Mouse (Mus musculus) urinary bladder, postnatal 10 days (tissue): Measurements from ENCODE around the gene Dis3l.
"Not testable (repeated sequence)": the region's sequence is repeated elsewhere in the genome, so short reads cannot be mapped to it uniquely, and the experiment has no call there.

Source experiments
- DNase-seq: peaks from one replicate; pipeline ENCODE4 v3.0.0; 2022; ENCODE audit warnings: low spot score

Gene Dis3l

DNA sequence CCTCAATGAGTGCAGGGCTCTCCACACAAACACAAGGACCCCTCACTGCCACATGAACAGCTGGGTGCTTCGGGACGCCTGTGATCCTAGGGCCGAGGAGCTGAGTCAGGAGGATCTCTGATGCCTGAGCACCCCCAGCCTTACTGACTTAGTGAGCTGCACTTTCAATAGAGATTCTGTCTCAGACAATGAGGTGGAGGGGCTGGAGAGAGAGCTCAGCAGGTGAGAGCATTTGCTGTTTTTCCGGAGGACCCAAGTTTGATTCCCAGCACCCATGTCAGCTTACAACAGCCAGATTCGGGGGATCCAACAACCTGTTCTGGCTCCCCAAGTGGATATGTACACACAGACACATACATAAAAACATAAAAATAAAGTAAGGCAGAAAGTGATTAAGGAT, 24.1 kb downstream of the Dis3l start:
- no peak for DNase-seq

DNA sequence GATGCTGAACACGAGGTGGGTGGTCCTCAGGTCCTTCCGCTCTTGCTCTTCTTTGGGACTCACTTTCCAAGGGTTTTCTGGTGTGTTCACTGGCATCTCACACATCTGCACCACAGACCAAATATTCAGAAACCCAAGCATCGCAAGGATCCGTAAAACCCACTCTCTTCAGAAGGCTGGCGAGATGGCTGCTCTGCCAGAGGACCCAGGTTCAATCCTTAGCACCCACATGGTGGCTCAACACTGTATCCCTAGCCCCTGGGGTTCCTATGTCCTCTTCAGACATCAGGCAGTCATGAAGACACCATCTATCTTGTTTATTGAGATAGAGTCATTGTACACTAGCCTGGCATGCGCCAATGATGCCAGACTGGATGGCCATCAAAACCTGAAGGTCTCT, 26.4 kb downstream of the Dis3l start:
- no peak for DNase-seq

DNA sequence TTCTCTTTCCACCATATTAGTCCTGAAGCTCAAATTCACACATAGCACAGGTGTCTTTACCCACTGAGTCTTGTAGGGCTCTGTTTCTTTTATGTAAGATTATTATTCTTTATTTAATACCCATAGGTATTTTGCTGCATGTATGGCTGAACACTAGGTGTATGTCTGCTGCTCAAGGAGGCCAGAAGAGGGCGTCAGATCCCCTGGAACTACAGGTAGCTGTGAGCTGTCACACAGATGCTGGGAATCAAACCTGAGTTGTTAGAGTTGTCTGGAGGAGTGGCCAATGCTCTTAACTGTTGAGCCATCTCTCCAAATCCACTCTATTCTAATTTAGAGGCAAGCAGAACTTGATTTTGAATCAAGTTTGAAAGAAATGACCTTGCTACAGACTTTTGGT, 29.0 kb downstream of the Dis3l start:
- no peak for DNase-seq

DNA sequence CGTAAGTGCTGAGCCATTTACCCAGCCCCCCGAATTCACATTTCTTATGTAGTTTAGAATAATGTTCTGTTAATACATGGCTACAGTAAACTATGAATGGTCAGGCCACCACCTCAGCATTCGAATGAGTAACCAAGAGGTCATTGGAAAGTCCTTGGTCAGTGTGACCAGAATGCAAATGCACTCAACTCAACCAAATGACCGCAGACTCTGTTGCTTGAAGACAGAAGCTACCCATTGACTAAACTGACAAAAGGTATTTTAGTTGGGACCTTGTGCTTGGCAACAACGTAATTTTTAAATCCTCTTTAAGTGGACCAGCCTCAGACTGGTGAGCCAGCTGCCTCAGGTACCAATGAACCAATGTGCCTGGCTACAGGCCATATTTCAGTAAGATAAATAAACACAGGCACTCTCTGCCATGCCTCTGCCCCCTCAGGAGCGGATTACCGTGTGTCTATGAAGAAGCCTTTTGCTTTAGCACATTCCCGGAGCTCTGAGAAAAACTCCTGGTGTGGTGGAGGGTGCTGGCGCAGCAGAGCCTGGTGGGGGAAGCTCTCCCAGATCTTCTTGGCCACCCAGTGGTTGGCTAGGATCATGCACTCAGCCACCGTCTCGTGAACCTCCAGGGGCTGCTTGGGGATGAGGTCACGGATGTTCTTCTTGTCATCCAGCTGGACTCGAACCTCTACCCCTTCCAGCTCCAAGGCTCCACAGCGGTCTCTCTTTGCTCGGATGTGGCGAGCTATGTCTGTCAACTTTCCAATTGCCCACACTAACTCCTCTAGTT, 29.9 kb downstream of the Dis3l start:
- no peak for DNase-seq

DNA sequence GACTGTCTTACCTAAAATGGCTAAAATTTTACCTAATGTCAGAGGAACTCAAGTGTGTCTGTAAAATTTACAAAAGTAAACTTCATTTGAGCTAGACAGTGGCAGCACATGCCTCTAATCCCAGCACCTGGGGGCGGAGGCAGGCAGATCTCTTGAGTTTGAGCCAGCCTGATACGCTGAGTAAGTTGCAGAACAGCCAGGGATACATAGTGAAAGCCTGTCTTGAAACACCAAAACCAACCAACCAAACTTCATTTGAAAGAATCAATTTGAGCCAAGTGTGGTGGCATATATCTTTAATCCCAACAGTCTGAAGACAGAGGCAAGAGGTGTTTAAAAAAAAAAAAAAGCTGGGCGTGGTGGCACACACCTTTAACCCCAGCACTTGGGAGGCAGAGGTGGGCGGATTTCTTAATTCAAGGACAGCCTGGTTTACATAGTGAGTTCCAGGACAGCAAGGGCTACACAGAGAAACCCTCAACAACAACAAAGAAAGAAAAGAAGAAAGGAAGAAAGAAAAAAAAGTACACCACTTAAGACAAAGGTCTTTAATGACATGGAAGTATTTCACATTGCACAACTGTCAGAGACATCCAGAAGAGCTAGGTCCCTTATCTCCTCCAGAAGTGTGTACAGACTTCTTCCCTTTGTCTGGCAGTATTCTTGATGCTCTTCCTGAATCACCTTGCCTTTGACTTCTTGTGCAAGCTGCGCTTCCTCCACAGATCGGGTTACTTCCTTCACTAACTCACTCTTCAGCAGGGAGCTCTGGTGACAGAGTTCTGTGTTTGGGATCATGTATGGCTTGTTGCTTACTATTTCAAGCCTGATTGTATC, 34.4 kb downstream of the Dis3l start:
- DNase-seq, result no peak

DNA sequence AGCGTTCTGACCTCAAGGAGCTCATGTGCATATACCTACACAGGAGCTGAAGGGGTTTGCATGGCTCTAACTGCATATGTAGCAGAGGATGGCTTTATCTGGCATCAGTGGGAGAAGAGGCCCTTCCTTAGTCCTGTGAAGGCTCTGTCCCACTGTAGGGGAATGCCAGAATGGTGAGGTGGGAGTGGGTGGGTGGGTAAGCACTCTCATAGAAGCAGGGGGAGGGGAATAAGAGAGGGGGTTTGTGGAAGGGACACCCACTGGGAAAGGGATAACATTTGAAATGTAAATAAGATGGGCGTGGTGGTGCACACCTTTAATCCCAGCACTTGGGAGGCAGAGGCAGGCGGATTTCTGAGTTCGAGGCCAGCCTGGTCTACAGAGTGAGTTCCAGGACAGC, 38.0 kb downstream of the Dis3l start:
- DNase-seq, result not testable (repeated sequence)

DNA sequence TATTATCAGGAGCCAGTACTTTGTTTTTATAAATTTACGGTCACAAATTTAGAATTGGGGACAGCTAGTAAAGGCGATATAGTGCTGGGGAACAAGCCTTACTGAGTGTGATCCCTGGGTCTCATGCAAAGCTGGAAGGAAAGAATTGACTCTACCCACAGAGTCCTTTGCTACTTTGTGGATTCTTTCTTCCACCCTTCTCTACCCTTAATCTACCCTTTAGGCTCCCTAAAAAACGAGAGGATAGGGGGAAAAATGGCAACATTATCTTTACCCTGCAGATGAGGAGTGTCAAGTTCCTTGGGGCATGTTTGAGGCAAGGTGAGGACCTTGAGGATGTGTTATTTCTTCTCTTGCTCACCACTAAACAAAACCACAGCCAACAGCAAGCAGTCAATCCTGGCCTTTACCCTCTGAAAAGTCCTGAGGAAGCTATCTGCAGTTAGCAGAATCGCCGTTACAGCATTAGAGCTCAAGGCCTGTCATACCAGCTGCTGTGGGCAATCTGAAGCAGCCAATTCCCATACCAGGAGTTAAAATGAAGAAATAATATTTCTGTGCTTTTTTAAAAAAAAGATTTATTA, 58.6 kb downstream of the Dis3l start:
- DNase-seq, result no peak

DNA sequence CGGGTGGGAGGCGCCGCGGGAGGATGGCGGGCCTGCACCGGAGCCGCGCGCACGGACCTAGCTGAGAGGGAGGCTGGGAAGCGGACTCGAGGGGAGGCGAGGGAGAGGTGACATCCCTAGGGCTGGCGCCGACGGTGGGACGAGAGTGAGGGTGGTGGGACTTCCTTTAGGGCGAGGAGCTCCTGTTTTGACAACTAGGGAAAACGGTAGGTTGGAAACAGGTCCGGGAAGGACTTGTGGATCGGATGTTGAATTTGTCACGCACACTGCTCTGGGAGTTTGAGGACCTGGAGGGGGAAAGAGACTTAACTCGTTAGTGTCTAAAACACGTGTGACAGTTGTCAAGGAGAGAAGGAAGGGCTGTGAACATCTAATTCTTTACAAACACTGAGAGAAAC, 59.3 kb downstream of the Dis3l start:
- DNase-seq, result no peak

DNA sequence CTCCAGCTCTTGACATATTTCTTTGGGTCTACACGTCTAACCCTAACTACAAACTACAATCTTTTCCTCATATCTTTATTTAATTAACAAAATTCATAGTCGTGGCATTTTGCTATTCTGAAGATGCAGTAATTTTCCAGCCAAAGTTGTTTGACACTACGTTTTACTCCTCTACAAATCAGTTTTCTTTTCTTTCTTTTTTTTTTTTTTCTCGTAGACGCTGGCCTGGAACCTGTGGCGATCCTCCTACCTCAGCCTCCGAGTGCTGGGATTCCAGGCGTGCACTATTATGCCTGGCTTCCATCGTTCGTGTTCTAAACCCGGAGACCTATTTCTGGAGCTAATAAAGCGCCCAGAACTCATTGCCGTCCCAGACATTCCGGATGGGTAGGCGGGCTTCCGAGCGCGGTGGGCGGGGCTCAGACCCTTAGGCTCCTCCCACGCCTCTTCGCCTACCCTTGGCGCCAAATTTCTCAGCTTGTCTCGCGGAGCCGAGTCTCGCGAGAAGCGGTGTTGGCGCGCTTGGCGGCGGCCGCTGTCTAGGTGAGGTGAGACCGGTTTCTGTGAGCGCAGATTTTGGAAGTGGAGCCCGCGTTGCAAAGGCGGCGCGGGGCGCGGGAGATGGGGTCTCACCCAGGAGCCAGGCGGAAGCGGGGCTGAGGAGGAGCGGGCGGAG, 59.8 kb downstream of the Dis3l start, which contains the start of gene Tipin:
Gene Tipin, plus strand, starts transcription at position 477 of the 676 bp plus-strand sequence.
- peak; percentile 84 for DNase-seq

DNA sequence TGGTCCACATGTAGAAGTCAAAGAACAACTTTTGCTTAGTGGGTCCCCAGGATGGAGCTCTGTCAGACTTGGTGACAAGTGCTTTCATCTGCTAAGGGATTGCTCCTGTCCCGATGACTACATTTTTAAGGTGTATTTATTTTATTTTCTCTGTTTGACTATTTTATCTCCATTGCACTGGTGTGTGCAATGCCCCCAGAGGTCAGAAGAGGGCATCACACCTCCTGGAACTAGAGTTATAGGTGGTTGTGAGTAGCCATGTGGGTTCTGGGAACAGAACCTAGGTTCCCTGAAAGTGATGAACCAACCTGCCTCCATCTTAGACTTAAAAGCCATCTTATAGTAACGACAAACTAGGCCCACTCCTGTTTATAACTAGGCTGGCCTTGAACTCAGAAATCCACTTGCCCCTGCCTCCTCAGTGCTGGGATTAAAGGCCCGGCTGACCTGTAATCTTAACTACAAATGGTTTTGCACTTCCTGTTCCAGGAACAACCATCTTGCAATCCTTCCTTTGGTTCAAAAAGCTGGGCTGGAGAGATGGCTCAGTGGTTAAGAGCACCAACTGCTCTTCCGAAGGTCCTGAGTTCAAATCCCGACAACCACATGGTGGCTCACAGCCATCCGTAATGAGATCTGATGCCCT, 62.3 kb downstream of the Dis3l start:
- DNase-seq, result no peak

DNA sequence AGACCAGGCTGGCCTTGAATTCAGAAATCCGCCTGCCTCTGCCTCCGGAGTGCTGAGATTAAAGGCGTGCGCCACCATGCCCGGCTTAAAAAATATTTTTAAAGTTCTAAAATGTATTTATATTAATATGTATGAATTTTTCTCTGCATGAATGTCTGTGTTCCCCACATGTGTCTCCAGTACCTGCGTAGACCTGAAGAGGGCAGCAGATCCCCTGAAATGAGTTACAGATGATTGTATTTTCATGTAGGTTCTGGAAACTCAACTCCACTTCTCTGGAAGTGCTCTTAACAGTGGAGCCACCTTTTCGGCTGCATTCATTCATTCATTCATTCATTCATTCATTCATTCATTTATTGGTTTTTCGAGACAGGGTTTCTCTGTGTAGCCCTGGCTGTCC, 63.4 kb downstream of the Dis3l start:
- no peak for DNase-seq

DNA sequence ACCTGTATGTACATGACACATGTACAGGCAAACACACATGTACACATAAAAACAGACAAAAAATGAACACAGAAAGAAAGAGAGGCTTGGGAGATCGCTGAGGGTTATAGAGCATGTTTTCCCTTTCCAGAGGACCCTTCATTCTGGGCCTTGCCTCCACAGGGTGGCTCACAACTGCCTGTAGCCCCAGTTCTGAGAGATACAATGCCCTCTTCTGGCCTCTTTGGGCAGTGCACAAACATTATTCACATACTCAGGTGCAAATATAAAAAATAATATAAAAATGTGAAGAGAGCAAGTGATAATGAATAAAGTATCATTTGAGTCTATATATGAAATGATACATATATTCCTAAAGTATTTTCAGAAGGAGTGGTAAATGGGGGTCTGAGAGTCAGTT, 66.2 kb downstream of the Dis3l start:
- DNase-seq, result no peak

DNA sequence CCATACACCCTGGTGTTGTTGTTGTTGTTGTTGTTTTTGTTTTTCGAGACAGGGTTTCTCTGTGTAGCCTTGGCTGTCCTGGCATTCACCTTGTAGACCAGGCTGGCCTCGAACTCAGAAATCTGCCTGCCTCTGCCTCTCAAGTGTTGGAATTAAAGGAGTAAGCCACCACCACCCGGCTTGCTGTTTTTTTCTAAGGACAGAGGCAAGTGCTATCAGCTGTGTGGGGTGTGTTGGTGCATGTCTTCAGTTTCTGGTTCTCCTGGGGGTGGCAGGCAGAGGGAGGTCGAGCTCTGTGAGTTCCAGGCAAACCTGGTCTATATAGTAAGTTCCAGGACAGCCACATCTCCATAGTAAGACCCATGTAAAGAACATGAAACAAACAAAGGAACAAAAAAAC, 66.8 kb downstream of the Dis3l start:
- DNase-seq, result no peak

DNA sequence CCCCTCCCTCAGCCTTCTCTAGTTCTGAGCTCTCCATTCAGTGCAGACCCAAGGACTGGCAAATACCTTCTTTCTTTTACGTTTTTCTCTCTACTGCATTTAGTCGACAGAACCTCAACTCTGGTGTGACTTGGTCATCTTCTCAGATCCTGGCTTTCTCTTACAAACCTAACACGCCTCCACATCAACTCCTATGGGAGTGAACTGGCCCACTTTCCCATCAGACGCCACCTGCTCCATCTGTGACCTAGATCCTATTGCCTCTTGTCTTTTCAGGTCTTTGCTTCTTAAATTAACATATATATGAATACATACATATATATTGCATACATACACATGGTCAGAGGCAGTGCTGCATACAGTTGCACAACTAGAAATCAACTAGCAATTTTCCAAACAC, 67.3 kb downstream of the Dis3l start:
- no peak for DNase-seq

DNA sequence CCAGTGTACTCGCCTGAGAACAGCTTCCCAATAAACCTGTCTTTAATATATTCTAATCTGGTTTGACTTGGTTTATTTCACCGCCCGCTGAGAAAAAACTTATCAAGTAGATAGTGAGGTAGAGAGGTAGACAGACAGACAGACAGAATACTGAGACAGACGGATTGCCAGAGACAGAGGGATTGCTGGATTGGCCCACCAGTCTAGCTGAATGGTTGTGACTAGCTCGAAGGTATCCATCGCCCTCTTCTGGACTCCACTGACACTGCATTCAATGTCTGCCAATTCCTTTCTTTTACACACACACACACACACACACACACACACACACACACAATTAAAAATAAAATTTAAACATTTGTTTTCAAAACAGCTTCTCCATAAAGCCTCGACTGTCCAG, 68.5 kb downstream of the Dis3l start:
- DNase-seq, result no peak

DNA sequence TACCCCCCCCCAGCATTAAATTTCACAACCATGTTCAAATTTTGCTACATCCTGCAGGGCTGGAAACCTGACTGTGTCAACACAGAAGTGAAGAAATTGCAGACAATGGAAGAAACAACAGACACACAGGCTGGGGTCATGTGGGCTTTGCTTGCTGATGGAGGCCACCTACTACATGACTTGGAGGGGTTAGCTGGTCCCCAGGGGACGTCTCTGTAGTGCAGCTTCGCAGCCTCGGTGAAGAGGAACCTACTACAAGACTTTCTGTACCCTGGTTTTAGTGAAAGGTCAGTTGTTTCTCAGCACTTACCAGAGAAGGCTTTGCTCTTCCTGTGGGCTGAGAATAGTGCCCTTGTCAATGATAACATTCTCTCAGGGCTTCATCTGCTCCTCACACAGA, 69.8 kb downstream of the Dis3l start:
- no peak for DNase-seq

DNA sequence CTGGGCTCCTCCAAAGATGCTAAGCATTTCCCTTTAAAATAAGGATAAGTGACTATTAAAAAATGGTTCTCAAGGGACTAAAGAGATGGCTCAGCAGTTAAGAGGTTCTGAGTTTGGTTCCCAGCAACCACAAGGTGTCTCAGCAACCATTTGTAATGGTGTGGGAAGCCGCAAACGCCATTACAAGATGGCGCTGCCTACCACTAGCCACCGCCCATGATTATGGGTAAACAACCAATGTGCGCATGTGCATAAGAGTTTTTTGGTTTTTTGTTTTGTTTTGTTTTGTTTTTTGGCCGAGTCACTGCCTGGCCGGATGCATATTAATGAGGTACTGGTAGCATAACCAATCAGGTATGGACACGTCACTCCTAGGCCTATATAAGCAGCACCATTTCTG, 72.3 kb downstream of the Dis3l start:
- not testable (repeated sequence) for DNase-seq

DNA sequence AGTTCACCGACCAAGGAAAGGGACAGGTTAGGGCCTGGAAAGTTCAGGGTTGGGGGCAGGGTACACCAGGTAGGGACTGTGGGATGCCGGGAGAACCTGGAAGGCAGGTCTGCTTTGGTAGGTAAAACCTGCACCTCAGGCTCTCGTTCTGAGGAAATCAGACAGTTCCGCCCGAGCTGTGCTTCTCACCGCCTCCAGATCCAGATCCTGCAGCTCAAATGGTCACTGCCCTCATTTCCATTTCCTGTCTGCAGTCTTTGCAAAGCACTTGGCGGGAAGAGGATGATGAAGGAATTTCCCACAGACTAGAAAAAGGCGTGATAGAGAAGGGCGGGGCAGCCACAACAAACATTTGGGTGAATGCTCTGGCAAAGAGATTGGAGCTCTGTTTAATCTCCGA, 72.9 kb downstream of the Dis3l start:
- DNase-seq, result no peak

DNA sequence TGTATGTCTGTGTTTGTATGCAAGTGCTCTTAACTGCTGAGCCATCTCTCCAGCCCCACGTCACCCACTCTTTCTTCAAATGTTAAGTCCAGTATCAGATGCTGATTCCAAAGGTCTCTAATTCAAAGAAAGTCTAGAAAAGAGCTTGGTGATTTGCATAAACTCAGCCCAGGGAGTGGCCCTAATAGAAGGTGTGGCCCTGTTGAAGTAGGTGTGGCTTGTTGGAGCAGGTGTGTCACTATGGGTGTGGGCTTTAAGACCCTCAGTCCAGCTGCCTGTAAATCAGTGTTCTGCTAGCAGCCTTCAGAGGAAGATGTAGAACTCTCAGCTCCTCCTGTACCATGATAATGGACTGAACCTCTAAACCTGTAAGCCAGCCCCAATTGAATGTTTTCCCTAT, 73.9 kb downstream of the Dis3l start:
- DNase-seq, result no peak

DNA sequence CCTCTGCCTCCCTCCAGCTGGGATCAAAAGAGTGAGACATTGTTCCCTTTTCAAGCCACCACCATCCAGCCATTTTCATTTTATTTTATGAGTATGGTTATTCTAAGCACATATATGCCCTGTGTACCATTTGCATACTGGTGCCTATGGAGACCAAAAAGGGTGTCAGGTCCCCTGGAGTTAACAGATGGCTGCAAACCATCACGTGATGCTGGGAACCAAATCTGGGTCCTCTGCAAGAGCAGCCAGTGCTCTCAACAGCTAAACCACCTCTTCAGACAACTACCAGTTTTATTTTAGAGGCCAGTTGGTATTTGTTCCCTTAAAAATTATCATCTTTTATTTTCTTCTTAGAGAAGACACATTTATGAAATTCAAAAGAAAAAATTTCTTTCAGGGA, 76.3 kb downstream of the Dis3l start:
- no peak for DNase-seq

DNA sequence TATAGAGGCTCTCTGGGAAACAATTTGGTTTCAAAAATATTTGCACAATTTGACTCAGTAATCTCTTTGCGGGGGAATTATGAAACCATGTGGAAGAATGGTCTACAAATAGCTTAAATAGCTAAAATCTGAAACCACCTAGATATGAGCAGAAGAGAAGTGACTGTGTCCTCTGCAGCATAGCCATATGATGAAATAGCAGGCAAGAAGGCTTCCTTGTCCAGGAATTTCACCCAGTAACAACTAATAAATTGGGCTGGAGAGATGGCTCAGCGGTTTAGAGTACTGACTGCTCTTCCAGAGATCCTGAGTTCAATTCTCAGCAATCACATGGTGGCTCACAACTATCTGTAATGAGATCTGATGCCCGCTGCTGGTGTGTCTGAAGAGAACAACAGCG, 80.1 kb downstream of the Dis3l start:
- no peak for DNase-seq

DNA sequence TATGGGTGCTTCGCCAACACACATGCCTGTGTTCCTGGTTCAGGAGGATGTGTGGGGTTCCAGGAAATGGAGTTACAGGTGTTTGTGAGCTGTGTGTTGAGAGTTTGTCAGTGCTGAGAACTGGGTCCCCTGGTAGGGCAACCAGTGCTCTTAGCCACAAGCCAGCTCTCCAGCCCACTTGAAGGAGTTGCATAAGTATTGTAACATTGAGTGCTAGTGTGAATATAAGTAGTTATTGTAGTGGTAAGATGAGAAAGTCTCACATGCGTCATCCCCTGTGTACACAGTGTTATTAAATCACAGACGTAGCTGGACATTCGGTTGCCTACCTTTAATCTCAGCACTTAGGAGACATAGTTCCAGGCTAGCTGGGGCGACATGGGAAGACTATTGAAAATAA, 81.2 kb downstream of the Dis3l start:
- no peak for DNase-seq
